Mouse (Mus musculus): ENCODE measurements around the gene 0610010K14Rik. TPM values are rescaled to one million over a fixed set of nuclear protein-coding genes. Genes with fewer than 3 reads are reported as not detected.

The 0610010K14Rik gene
- polyA plus RNA-seq, 1 experiment: 91.7 TPM

- Histone ChIP-seq H3K79me2 (ENCODE audit: control insufficient read depth, insufficient read depth) (peaks cover 40% of the 10 kb centered on the region), H3K27me3 (ENCODE audit: control insufficient read depth, insufficient read depth, insufficient read length) (no peaks in the 10 kb centered on the region), H3K79me3 (ENCODE audit: low read depth) (peaks cover 18% of the 10 kb centered on the region), H3ac (ENCODE audit: control insufficient read depth, insufficient read length, low read depth) (no peak overlapping the region), H3K36me3 (ENCODE audit: control insufficient read depth, insufficient read depth) (peaks cover 11% of the 10 kb centered on the region), H3K4me3 (ENCODE audit: insufficient read depth, poor library complexity, severe bottlenecking) (no peak overlapping the region)
- TF ChIP-seq MYOG (IDR thresholded peaks at IDR 0.05; ENCODE audit: control insufficient read depth, extremely low read depth, insufficient read length) (no peak), CTCF (IDR thresholded peaks at IDR 0.05; ENCODE audit: control insufficient read depth, insufficient read depth, insufficient read length) (no peak), CEBPB (IDR thresholded peaks at IDR 0.05; ENCODE audit: low read depth) (no peak)
These were observed 3.7 kb downstream of the 0610010K14Rik start for GRCm38 (mm10) chr11:70234037-70234436.

DNA sequence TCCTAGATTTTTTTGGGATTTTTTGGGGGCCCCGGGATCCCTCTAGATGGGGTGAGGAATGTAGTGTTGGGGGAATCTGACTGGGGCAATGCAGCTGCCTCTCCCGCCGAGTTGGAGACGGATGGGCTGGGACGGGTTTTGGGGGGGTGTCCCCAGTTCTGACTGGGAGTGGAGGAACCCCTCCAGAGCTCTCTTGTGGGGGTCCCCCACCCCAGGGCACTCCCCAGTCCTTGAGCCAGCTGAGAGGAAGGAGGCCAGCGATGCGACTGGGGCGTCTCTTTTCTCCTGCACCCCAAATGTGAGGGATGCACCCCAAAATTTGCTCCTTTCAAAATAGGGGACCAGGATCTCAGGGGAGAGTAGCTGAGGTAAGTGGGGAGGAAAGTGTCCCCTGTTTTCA, 4.7 kb downstream of the 0610010K14Rik start:
- H3K79me3 ChIP-seq (ENCODE audit: low read depth): peaks cover 12% of the 10 kb centered on the region
- H3K36me3 ChIP-seq (ENCODE audit: control insufficient read depth, insufficient read depth): peaks cover 11% of the 10 kb centered on the region
- no peak overlapping the region for H3ac ChIP-seq (ENCODE audit: control insufficient read depth, insufficient read length, low read depth)
- H3K79me2 ChIP-seq (ENCODE audit: control insufficient read depth, insufficient read depth): peaks cover 38% of the 10 kb centered on the region
- H3K4me3 ChIP-seq (ENCODE audit: insufficient read depth, poor library complexity, severe bottlenecking): no peak overlapping the region
- no peak for TF ChIP-seq MYOG (IDR thresholded peaks at IDR 0.05; ENCODE audit: control insufficient read depth, extremely low read depth, insufficient read length)
- TF ChIP-seq CTCF (IDR thresholded peaks at IDR 0.05; ENCODE audit: control insufficient read depth, insufficient read depth, insufficient read length): no peak
- no peak for TF ChIP-seq CEBPB (IDR thresholded peaks at IDR 0.05; ENCODE audit: low read depth)
- TF ChIP-seq MAX (IDR thresholded peaks at IDR 0.05): no peak
- TF ChIP-seq MYOD1 (IDR thresholded peaks at IDR 0.05; ENCODE audit: control insufficient read depth, insufficient read length, low read depth): no peak
- no peak for TF ChIP-seq USF1 (IDR thresholded peaks at IDR 0.05; ENCODE audit: low read depth)
- TF ChIP-seq FOSL1 (IDR thresholded peaks at IDR 0.05; ENCODE audit: insufficient read depth, low read length, poor library complexity, severe bottlenecking): no peak
- no peaks in the 10 kb centered on the region for H3K27me3 ChIP-seq (ENCODE audit: control insufficient read depth, insufficient read depth, insufficient read length)

DNA sequence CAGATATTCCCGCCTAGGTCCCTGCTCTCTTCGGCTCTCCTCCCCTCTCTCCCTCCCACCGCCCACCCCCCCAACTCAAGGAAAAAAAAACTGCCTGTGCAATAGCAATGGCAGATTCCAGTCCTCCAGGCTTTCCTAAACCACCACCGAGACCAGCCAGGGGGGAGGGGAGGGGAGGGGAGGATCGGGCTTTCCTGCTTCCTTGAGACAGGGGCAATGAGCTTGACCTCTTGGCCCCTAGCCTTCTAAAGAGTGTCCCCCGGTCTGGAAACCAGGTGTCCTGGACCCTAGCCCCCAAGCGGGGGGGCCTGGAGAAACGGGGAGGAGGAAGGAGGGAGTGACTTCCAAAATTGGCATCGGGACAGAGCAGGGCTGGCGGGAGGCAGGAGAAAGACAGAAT, 5.2 kb downstream of the 0610010K14Rik start:
- Histone ChIP-seq H3K27me3 (ENCODE audit: control insufficient read depth, insufficient read depth, insufficient read length) (no peaks in the 10 kb centered on the region), H3K36me3 (ENCODE audit: control insufficient read depth, insufficient read depth) (peaks cover 15% of the 10 kb centered on the region), H3K79me3 (ENCODE audit: low read depth) (peaks cover 15% of the 10 kb centered on the region), H3ac (ENCODE audit: control insufficient read depth, insufficient read length, low read depth) (peak overlapping the region; percentile 67), H3K79me2 (ENCODE audit: control insufficient read depth, insufficient read depth) (peaks cover 41% of the 10 kb centered on the region), H3K4me3 (ENCODE audit: insufficient read depth, poor library complexity, severe bottlenecking) (peak overlapping the region; percentile 21)
- TF ChIP-seq MYOD1 (IDR thresholded peaks at IDR 0.05; ENCODE audit: control insufficient read depth, insufficient read length, low read depth) (no peak), CEBPB (IDR thresholded peaks at IDR 0.05; ENCODE audit: low read depth) (no peak), USF1 (IDR thresholded peaks at IDR 0.05; ENCODE audit: low read depth) (no peak), MYOG (IDR thresholded peaks at IDR 0.05; ENCODE audit: control insufficient read depth, extremely low read depth, insufficient read length) (no peak), MAX (IDR thresholded peaks at IDR 0.05) (no peak), CTCF (IDR thresholded peaks at IDR 0.05; ENCODE audit: control insufficient read depth, insufficient read depth, insufficient read length) (no peak), FOSL1 (IDR thresholded peaks at IDR 0.05; ENCODE audit: insufficient read depth, low read length, poor library complexity, severe bottlenecking) (no peak)

- TF ChIP-seq USF1 (IDR thresholded peaks at IDR 0.05; ENCODE audit: low read depth) (no peak), MAX (IDR thresholded peaks at IDR 0.05) (peak; percentile 9), CTCF (IDR thresholded peaks at IDR 0.05; ENCODE audit: control insufficient read depth, insufficient read depth, insufficient read length) (peak; percentile 97)
- Histone ChIP-seq H3K36me3 (ENCODE audit: control insufficient read depth, insufficient read depth) (peaks cover 26% of the 10 kb centered on the region), H3ac (ENCODE audit: control insufficient read depth, insufficient read length, low read depth) (peak overlapping the region; percentile 59), H3K27me3 (ENCODE audit: control insufficient read depth, insufficient read depth, insufficient read length) (no peaks in the 10 kb centered on the region), H3K79me2 (ENCODE audit: control insufficient read depth, insufficient read depth) (peaks cover 47% of the 10 kb centered on the region), H3K79me3 (ENCODE audit: low read depth) (peaks cover 13% of the 10 kb centered on the region), H3K4me3 (ENCODE audit: insufficient read depth, poor library complexity, severe bottlenecking) (peak overlapping the region; percentile 34)
These were observed 7.4 kb downstream of the 0610010K14Rik start for GRCm38 (mm10) chr11:70230239-70230727.

- Histone ChIP-seq H3K79me3 (ENCODE audit: low read depth) (peaks cover 13% of the 10 kb centered on the region), H3K4me3 (ENCODE audit: insufficient read depth, poor library complexity, severe bottlenecking) (peak within 1 kb of the TSS; percentile 34), H3K27me3 (ENCODE audit: control insufficient read depth, insufficient read depth, insufficient read length) (no peaks in the 10 kb centered on the region), H3K79me2 (ENCODE audit: control insufficient read depth, insufficient read depth) (peaks cover 51% of the 10 kb centered on the region), H3ac (ENCODE audit: control insufficient read depth, insufficient read length, low read depth) (peak within 1 kb of the TSS; percentile 69), H3K36me3 (ENCODE audit: control insufficient read depth, insufficient read depth) (peaks cover 26% of the 10 kb centered on the region)
- TF ChIP-seq CEBPB (IDR thresholded peaks at IDR 0.05; ENCODE audit: low read depth): no peak
- no peak for TF ChIP-seq USF1 (IDR thresholded peaks at IDR 0.05; ENCODE audit: low read depth)
- TF ChIP-seq MAX (IDR thresholded peaks at IDR 0.05): no peak
- no peak for TF ChIP-seq FOSL1 (IDR thresholded peaks at IDR 0.05; ENCODE audit: insufficient read depth, low read length, poor library complexity, severe bottlenecking)
- no peak for TF ChIP-seq MYOD1 (IDR thresholded peaks at IDR 0.05; ENCODE audit: control insufficient read depth, insufficient read length, low read depth)
- TF ChIP-seq MYOG (IDR thresholded peaks at IDR 0.05; ENCODE audit: control insufficient read depth, extremely low read depth, insufficient read length): no peak
- TF ChIP-seq CTCF (IDR thresholded peaks at IDR 0.05; ENCODE audit: control insufficient read depth, insufficient read depth, insufficient read length): no peak
These were observed 8.3 kb downstream of the 0610010K14Rik start, which contains the start of gene Bcl6b for GRCm38 (mm10) chr11:70229260-70230010. Gene Bcl6b, minus strand, starts transcription at chr11:70229798.

GRCm38 (mm10) chr11:70228828-70229227, 8.9 kb downstream of the 0610010K14Rik start:
- H3K36me3 ChIP-seq (ENCODE audit: control insufficient read depth, insufficient read depth): peaks cover 32% of the 10 kb centered on the region
- peaks cover 13% of the 10 kb centered on the region for H3K79me3 ChIP-seq (ENCODE audit: low read depth)
- H3K27me3 ChIP-seq (ENCODE audit: control insufficient read depth, insufficient read depth, insufficient read length): no peaks in the 10 kb centered on the region
- peak overlapping the region; percentile 69 for H3ac ChIP-seq (ENCODE audit: control insufficient read depth, insufficient read length, low read depth)
- H3K4me3 ChIP-seq (ENCODE audit: insufficient read depth, poor library complexity, severe bottlenecking): peak overlapping the region; percentile 34
- H3K79me2 ChIP-seq (ENCODE audit: control insufficient read depth, insufficient read depth): peaks cover 57% of the 10 kb centered on the region
- no peak for TF ChIP-seq CEBPB (IDR thresholded peaks at IDR 0.05; ENCODE audit: low read depth)
- TF ChIP-seq MAX (IDR thresholded peaks at IDR 0.05): peak; percentile 77

All from C2C12 (cell line).